Mouse (Mus musculus) E14TG2a.4 (cell line): ENCODE results near the gene Smco4.

ENCODE experiments used
- CTCF ChIP-seq: conservative IDR thresholded peaks from 2 replicates; pipeline ENCODE4 v1.5.1; 2014; ENCODE audit warnings: low read length
- NANOG ChIP-seq: IDR thresholded peaks from 2 replicates; pipeline ENCODE4 v1.6.1; 2014; ENCODE audit warnings: borderline replicate concordance, low read length, mixed read lengths

DNA sequence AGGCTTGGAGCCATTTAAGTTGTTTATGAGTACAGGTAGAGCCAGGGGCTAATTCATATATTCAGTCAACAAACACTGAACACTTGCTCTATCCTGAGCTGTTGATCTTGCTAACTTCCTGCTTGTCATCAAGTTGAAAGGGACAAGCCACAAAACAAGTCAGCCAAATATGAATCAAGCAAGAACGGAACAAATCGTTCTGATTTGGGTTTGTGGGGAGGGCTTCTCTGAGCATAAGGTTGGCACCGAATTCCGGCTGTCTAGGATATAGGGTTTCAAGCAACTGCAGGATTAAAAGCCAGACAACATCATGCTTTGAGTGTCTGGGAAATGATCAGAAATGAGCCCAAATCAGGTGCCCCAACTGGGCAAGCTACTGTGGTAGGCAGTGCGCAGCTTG lies 88.8 kb downstream of the Smco4 start:
- TF ChIP-seq CTCF: no peak
- TF ChIP-seq NANOG: no peak
